Mouse (Mus musculus): ENCODE results near the gene Josd2.

Gene Josd2

DNA sequence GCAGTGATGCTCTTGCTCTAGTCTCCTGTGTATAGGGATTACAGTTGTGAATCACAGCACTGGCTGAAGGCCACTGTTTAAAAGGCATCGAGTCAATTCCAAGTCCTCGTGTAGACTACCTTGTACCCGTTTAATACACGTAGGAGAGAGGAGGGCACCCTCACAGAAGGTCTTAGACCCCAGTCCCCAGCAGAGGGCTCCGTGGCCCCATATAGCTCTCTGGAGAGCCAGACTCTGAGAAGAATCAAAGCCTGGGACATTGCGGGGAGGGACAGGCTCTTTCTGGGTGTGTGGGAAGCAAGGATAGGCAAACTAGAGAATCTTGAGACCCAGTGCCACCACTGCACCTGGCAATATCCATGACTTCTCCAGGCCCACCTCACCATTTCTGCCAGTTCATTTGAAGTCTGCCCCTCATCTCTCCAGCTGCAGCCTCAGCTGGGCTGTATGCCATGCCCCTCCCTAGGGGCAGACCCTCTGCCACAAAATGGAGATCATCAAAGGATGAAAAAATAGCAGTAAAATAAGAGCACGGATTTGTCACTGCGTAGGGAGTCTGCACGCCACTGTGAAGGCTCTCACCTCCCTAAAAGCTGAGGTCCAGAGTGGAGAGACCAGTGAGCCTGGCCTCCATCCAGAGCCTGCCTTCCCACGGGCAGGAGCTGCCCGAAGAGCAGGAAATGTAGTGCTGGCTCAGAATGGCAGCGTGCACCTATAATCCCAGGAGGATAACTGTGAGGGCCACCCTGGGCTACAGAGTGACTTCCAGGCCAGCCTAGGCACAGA, 21.5 kb upstream of the Josd2 start:
- DNase-seq, result no peak

DNA sequence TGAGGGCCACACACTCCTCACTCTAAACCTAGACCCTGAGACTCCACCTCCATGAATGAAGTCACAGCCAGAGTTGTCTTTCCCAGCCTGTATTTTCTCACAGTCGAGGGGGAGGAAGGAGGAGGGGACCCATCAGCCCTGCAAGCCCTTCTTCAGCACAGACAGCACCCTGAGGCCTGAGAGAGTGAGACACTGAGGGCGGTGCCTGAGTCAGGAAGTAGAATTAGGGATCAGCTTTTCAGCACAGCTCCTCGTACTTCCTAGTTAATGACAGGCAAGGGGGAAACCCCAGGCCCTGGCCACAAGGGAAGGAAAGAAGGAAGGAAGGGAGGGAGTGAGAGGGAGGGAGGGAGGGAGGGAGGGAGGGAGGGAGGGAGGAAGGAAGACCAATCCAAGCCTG, 14.5 kb upstream of the Josd2 start:
- no peak for DNase-seq

DNA sequence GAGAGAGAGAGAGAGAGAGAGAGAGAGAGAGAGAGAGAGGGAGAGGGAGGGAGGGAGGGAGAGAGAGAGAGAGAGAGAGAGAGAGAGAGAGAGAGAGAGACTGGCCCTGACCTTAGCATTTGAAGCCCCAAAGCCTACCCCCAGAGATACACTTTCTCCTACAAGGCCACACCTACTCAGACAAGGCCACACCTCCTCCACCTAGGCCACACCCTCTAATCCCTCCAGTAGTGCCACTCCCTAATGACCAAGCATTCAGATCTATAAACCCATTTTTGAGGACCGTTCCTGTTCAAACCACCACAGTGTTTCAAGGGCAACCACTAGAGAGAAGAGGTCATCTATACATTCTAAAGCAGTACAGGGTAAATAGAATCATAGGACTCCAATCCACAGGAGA, 11.5 kb upstream of the Josd2 start:
- no peak for DNase-seq

DNA sequence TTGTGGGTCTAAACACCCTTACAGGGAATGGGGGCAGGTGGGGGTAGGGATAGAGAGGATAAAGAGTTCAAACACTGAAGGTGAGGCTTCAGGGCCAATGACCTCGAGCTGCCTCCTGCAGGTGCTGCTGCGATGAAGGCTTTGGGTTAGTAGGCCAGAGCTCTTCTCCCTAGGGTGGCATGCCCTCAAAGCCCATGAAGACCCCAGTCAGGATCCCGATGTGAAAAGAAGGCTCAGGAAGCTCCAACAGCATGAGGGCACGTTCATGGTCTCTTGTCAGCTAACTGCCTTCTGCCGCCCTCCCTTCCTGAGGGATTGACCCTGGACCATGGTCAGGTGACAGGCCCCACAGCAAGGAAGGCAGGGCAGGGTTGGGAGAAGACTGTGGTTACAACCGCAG, 7.7 kb upstream of the Josd2 start:
- no peak for DNase-seq

DNA sequence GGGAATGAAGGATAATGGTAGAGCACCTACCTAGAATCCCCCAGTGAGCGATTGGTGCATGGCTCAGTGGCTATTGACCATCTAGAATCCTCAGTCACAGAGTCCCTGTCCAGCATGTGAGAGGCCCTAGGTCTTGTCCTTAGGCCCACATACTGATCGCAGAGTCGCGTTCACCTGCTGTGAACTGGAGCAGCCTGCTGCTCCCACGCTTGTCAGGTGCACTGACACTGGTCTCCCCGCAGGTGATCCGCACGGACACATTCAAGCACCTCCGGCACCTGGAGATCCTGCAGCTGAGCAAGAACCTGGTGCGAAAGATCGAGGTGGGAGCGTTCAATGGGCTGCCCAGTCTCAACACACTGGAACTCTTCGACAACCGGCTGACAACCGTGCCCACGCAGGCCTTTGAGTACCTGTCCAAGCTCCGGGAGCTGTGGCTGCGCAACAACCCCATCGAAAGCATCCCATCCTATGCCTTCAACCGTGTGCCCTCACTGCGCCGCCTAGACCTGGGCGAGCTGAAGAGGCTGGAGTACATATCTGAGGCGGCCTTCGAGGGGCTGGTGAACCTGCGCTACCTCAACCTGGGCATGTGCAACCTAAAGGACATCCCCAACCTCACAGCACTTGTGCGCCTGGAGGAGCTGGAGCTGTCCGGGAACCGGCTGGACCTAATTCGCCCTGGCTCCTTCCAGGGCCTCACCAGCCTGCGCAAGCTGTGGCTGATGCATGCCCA, 6.8 kb upstream of the Josd2 start:
- DNase-seq, result no peak

DNA sequence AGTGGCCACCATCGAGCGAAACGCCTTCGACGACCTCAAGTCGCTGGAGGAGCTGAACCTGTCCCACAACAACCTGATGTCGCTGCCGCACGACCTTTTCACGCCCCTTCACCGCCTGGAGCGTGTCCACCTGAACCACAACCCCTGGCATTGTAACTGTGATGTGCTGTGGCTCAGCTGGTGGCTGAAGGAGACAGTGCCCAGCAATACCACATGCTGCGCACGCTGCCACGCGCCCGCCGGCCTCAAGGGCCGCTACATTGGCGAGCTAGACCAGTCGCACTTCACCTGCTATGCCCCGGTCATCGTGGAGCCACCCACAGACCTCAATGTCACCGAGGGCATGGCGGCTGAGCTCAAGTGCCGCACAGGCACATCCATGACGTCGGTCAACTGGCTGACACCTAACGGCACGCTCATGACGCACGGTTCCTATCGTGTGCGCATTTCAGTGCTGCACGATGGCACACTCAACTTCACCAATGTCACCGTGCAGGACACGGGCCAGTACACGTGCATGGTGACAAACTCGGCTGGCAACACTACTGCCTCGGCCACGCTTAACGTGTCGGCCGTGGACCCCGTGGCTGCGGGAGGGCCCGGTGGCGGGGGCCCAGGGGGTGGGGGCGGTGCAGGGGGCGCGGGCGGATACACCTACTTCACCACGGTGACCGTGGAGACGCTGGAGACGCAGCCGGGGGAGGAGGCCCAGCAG, 6.1 kb upstream of the Josd2 start:
- no peak for DNase-seq

DNA sequence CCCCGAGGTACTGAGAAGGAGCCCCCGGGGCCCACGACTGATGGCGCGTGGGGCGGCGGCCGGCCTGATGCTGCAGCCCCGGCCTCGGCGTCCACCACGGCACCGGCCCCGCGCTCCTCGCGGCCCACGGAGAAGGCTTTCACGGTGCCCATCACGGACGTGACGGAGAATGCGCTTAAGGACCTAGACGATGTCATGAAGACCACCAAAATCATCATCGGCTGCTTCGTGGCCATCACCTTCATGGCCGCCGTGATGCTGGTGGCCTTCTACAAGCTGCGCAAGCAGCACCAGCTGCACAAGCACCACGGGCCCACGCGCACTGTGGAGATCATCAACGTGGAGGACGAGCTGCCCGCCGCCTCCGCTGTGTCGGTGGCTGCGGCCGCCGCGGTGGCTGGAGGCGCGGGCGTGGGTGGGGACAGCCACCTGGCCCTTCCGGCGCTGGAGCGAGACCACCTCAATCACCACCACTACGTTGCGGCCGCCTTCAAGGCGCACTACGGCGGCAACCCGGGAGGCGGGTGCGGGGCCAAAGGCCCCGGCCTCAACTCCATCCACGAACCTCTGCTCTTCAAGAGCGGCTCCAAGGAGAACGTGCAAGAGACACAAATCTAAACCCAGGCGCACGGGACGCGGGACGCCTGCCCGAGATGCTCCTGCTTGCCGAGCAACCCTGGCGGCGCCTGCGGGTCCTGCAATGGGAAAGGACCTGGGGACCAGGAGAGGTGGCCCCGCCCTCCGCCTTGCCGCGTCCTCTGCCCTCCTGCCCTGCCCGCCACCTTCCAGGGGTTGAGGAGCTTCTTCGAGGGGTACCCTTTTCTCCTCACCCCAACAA, 5.3 kb upstream of the Josd2 start:
- DNase-seq, result no peak

DNA sequence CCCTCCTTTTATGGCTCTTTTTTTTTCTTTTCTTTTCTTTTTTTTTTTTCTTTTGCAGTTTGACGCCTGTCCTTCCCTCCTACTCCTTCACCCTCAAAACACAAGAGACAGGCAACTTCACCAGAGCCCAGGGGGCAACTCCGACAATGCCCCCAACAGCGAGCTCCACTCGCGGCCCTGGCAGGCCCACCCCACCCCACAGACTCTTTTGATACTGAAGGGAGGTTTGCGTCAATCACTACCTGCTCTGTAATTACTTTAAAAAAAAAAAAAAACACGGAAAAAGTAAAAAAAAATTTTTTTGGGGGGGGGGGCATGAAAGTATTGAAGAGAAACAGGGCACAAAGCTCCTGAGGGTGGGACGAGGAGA, 4.7 kb upstream of the Josd2 start:
- no peak for DNase-seq

DNA sequence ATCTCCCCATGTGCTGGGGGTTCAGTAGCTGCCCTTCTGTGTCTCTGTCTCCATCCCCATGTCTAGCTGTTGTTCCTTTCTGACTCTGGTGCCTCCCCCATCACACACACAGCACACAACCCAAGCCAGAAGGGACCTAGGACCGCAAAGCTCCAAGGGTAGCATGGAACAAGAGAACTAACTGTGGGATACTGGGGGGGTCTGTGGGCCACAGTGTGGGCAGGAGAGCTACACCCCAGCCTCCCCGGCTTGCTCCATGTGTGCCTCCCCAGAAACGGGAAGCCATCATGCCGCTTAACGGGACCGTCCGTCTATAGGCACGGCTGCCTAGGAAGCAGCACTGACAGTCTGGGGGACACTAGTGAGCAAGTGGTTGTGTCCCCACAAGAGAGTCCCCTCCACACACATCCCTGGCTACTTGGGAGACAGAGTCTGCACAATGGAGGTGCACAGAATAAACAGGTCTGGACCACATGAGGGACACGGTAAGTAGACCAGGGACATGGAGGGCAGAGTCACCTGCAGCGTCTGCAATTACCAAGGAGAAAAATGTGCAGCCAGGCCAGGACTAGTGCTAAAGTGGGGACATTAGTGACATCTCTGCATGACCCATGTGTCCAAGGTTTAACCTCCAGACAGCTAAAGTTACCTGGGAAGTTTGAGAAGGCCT, 4.1 kb upstream of the Josd2 start:
- no peak for DNase-seq

DNA sequence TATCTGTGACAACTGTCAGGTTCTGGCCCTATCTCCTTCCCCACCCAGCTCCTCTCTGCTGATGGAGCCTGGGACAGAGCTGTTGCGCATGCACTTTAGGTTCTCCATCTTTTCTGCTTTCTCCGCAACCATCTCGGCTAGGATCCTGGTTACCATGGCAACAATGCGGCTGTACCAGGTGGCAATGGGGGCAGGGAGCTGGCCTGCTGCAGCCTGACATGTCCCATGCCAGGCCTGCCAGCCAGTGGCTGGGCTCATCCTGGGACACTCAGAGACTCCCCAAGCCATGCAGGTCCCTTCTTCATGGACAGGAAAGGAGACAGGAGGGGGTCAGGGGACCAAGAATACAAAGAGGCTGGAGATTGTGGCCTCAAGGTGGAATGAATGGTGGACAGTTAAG, 3.3 kb upstream of the Josd2 start:
- DNase-seq, result peak; percentile 81

DNA sequence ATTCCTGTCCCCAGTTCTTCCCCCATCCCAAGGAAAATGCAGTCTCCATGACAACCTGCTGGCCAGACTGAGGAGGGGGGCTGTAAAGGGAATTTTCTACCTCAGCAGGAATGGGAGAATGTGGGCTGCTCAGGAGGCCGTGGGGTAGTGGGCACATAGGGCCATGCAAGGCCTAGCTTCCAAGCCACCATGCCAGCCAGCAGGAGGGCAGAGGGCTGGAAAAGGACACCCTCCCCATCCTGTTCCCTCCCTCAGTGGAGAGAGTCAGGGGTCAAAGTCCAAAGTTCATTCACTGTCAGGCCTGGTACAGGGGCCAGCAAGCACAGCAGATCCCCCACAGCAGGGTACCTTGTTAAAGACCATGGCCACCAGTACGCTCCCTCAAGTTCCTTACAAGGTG, 2.7 kb upstream of the Josd2 start, which contains the start of gene Aspdh:
TSS of gene Aspdh (plus strand) at position 281 of the 400 bp plus-strand sequence.
- no peak for DNase-seq

DNA sequence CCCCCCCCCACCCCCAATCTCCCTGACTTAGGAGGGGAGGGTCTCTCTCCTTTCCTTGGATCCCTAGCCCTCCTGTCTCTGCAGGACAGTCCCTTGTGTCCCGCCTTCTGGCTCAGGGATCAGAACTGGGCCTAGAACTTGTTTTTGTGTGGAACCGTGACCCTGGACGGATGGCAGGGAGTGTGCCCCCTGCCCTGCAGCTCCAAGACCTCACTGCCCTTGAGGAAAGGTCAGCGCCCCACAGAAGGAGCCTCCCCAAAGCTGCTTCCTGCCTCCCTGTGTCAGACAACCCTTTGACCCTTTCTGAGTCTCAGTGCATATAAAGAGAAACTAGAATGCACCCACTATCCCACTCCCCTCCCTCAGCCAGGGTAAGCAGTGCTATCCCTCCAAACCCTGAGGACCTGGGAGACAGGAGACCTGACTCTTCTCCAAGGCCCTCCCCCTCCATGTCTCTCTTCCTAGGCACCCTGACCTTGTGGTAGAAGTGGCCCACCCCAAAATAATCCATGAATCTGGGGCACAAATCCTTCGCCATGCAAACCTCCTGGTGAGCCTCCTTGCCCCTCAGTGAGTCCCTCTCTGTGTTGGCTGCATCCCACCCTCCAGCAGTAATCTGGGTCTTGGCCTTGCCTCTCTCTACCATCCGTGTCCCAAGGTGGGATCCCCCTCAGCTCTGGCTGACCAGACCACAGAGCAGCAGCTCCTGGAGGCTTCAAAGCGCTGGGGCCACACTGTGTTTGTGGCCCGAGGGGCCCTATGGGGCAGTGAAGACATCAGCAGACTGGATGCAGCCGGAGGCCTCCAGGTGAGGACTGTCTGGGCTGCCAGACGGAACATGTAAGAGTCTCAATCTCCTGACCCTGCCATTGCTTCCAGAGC, 1.5 kb upstream of the Josd2 start:
- DNase-seq, result no peak

DNA sequence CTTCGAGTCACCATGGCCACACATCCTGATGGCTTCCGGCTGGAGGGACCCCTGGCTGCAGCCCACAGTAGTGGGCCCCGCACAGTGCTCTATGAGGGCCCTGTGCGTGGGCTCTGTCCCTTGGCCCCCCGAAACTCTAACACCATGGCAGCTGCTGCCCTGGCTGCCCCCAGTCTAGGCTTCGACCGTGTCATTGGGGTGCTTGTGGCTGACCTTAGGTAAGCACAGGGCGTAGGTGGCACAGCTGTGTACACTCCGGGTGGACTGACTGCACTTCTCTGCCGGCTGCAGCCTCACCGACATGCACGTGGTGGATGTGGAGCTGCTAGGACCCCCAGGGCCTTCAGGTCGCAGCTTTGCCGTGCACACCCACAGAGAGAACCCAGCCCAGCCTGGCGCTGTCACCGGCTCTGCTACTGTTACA, 880 bp upstream of the Josd2 start:
- peak; percentile 28 for DNase-seq

DNA sequence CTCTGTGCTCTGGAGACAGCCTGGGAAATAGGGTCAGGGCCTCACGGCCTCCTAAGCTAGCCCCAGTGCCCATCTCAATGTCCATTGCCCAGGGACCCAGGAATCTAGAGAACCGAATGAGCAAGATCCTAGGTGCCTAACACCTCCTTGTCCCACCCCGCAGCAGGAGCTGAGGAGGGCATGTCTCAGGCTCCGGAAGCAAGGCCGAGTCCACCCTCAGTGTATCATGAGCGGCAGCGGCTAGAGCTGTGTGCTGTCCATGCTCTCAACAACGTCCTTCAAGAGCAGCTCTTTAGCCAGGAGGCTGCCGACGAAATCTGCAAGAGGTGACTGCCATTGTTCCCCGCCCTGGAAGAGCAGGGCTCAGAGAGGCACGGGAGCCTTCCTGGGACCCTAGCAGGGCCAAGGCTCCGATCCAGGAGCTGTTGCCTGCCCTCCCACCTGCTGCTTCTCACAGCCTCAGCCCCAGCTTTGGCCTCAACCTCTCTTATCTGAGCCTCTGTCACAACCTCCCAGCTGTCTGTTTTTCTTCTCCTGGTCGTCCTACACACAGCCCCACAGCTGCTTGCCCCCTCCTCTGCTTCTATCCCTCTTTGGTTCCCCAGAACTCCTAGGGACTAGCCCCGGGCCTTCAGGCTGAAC, 985 bp downstream of the Josd2 start:
- no peak for DNase-seq

DNA sequence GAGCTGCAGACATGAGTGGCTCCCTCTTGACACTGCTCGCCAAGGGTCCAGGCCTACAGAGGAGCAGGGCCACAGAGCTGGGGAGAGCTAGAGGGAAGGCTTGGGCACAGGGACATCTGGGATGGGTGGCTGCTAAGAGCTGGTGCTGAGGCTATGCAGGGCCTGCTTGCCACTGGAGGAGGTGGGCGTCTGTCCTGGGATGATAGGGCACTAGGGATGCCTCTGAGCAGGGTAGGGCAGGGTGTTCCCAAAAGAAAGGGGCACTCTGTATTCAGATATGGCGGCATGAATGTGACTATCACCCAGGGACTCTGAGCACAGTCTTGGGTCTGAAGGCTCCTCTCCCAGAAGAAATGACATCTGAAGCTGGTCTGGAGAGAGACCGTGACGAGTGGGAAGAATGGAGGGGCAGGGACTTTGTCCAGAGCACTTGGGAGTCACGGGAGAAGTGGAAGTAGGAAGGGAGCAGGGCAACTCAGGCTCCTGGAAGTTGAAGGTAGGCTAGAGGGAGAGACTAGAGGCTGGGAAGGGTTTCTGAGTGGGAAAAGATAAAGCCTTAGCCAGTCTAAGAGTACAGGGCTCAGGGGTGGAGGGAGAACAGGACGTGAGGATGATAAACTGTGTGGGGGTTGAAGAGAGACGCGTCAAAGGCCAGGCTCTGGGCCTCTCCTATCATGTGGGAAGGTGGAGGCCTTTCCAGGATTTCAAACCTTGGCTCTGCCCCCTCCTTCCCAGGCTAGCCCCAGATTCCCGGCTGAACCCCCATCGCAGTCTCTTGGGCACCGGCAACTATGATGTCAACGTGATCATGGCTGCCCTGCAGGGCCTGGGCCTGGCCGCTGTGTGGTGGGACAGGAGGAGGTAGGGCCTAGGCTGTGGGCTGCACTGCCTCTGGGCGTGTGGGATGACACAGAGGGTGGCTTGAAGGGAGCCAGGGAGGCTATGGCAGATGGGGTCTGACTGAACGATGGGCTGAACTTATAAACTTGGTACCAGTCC, 2.2 kb downstream of the Josd2 start:
- no peak for DNase-seq

DNA sequence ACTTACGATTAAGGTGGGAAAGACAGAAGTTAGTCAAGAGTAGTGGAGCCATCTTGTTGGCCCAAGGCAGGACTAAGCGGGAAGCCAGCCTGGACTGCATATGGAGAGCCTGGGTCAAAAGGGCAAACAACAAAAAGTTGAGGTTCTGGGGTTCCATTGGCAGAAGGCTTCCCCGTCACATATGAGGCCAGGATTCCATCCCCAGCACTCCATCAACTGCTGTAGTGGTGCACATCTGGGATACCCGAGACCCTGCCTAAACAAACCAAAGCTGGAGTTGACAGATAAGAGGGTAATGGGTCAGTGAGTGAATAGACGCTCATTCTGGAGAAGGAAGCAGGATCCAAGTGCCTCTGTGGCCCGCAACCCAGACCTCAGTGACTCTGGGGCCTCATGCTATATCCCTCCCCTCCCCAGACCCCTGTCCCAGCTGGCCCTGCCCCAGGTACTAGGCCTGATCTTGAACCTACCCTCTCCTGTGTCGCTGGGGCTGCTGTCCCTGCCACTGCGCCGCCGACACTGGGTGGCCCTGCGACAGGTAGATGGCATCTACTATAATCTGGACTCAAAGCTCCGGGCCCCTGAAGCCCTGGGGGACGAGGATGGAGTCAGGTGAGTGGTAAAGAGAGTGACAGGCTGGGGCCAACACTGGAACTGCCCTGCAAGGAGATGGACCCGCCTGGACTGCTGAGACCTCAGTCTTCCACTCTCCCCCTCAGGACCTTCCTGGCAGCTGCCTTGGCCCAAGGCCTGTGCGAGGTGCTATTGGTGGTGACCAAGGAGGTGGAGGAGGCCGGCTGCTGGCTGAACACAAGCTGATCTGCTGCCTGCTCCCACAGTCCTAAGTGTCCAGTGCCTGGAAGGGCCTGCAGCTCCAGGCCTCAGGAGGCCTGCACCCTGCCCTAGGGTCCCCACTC, 3.2 kb downstream of the Josd2 start:
- peak; percentile 10 for DNase-seq

DNA sequence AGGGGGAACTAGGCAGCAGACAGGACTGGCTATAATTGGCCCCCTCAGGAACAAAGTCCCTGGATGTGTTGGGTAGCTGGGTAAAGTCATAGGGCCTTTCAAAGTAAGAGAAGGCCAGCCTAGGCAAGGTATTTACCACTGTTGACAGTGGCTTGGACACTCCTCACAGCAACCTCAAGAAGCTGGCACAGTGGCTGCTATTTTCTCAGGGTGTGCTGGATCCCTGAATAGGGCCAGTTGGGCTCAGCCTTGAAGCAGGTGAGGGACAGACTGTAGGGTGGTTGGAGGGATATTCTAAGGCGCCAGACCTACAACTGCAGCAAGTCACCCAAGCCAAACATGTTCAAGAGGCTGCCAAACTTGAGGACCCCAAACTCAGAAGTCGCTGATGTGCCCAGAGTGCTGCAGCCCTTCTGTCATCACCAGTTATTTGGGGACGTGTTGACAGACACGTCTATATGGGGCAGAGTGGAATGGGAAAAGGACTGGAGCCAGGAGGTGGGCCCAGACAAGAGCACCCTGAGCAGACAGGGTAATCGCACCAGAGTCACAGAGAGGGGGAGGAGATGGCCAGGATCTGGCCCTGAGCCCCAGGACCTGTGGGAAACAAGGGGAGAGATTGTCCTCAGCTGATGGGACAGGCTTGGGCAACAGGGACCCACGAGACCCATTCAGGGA, 4.2 kb downstream of the Josd2 start:
- DNase-seq, result no peak

DNA sequence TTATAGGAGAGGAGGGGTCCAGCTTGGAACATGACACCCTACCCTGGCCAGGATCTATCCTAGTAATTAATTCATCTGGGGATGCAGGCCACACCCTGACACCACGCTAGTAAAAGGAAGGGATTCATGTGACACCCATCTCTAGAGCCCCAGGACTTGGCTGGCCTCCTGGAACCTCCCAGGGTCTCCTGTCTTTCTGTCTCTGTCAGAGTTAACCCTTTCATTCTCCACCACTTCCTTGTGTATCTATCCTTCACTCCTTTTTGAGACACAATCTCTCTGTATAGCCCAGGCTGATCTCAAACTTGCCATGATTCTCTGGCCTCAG, 4.7 kb downstream of the Josd2 start:
- DNase-seq, result no peak

Data from right cerebral cortex, postnatal 14 days (tissue).